Mouse (Mus musculus) layer of hippocampus, adult 9-10 months (tissue): ENCODE measurements around the gene Matn1.

Experiments used
- DNase-seq: peaks from one replicate; pipeline ENCODE4 v3.0.0; 2022; ENCODE audit warnings: low spot score

Gene Matn1

GRCm38 (mm10) chr4:130984416-130985182, 40.4 kb downstream of the Matn1 start:
- DNase-seq = no peak

- no peak for DNase-seq
Measured at GRCm38 (mm10) chr4:130987046-130987445, 42.9 kb downstream of the Matn1 start.

- no peak for DNase-seq
Measured at GRCm38 (mm10) chr4:130988219-130988839, 44.1 kb downstream of the Matn1 start.

- DNase-seq = no peak
Measured at GRCm38 (mm10) chr4:130989146-130989545, 45.0 kb downstream of the Matn1 start.

- DNase-seq = no peak
Measured at GRCm38 (mm10) chr4:130990966-130991365, 46.8 kb downstream of the Matn1 start.

- DNase-seq = no peak
Measured at GRCm38 (mm10) chr4:130994556-130994955, 50.4 kb downstream of the Matn1 start.

- no peak for DNase-seq
Measured at GRCm38 (mm10) chr4:130999744-131000527, 55.8 kb downstream of the Matn1 start.

GRCm38 (mm10) chr4:131000614-131001178, 56.5 kb downstream of the Matn1 start:
- no peak for DNase-seq
